Mouse (Mus musculus) thymus, postnatal 10 days (tissue): ENCODE data around the gene Banf2.
A peak's percentile ranks its signal among the peaks of the same experiment; 100 is the strongest.

Experiments used
- DNase-seq, 2 experiments: peaks; one replicate each; pipeline ENCODE4 v3.0.0; 2021; ENCODE audit warnings: low spot score in 2 of 2

Gene Banf2

DNA sequence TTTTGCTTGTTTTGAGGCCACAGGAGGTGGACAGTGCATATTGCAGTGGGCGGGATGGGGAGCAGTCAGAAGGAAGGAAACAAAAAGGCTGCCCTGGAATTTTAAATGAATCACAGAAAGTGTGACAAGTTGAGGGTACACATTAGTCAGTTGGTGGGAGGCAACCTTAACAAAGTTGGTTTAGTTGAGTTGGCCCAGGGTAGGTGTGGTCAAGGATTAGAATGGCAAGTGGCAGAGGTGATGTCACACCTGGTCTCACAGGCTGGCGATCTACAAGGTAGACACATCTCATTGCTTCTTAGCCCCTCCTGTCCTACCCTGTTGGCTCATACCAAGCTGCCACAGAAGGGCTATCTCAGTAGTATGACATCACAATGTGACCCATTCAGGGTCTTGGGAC, at the start of gene Banf2:
Banf2 (plus strand) TSS at position 396 of the 400 bp plus-strand sequence.
- no peak for DNase-seq

DNA sequence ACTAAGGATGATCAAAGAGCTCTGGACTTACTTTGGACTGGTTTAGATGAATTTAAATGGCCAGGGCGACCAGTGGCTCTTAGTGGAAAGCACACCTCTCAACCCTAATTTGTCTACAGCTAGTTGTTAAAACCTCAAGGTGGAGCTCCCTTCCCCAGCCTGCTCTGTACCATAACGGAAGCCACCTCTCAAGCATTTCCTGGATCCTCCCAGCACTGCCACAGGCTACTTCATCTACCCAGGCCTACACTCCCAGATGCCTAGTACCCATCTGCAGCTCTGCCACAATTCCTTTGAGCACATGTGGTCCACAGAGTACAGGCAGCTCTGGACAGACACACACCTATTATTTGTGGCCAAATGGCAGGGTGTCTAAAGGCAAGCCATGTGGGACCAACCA, 49.4 kb upstream of the Banf2 start:
- DNase-seq = no peak

DNA sequence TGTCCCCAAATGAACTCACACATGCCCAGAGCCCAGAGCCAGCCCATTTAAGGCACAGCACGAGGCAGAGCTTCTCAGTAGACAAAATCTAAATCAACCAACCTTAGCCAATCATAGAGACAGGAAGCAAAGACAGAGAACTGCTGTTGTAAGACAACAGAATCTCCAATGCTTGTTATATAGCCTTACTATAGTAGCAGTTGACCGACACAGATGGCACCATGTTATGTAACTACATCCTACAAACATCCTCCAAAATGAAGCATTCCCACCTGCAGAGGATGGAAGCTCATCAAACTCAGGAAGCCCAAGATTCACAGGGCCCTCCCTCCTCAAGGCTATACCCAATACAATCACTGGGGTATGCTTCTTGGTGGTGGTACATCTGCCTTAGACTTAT, 45.4 kb upstream of the Banf2 start:
- DNase-seq = no peak

DNA sequence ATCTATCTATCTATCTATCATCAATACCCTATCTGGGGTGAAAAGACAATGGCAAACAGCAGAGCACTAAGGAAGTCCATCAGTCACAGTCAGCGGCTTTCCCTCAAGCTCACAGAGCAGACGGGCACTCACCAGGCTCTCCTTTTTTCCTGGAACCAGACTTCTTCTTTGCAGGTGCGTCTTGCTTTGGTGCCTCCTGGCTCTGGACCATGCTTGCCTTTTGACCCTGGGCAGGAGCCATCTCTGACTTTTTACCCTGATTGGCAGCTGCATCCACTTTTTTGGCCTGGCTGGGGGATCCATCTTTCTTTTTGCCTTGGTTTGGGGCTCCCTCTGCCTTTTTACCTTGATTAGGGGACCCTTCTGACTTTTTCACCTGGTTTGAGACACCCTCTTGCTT, 44.8 kb upstream of the Banf2 start:
- no peak for DNase-seq

DNA sequence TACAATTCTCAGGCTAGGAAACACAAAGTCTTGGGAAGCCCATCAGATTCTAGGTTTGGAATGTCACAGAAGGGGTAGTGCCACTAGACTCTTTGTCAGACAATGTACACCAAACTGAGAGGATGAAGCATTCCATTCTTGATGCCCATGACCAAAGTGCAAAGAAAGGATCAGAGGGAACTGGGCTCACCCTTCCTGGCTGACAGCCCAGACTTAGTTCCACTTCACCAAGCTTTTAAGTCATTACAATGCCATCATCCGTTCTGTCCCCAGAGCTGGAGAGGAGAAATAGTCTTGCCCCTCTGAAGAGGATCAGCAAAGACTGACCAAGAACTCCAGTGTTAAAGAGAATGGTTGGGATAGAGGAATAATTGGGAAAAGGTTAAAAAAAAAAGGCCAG, 41.9 kb upstream of the Banf2 start:
- no peak for DNase-seq

DNA sequence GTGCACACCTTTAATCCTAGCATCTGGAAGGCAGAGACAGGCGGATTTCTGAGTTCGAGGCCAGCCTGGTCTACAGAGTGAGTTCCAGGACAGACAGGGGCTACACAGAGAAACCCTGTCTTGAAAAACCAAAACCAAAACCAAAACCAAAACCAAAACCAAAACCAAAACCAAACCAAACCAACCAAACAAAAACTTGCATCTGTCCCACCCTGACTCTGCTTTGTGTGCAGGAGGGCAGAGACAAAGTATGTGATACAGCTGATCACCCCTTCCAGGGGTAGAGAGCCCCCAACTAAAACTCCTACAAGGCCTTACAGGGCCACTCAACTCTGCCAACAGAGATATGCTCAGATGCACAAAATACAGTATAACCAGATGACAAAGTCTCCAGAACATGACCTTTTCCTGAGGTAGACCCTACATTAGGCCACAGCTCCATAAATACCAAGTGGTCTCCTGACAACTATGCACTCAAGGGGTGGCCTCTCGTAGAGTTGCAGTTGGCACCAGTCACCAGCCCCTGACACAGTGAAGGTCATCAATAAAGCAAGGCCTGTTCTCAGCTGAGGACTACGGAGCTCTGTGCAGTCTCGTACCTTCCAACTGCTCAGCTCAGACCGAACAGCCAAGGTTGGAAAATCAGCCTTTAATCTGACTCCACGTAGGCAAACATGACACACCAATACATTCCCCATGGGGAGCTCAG, 40.7 kb upstream of the Banf2 start:
- no peak for DNase-seq

DNA sequence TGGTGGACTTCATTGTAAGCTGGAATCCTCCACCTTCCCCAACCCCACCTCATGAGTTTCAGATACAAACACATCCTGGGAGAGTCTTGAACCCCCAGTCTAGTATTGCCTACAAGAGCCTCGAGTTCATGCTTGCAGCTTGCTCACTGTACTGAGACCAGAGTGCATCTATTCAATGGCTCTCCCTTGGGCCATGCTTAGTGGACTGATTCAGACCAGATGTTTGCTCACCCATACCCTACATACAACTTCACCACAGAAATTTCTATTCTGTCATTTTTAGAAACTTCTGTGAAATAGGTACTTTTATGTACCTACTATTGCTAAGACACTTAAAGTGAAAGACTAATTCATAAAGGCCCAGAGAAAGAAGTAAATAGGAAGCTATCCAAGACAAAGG, 39.9 kb upstream of the Banf2 start:
- no peak for DNase-seq

DNA sequence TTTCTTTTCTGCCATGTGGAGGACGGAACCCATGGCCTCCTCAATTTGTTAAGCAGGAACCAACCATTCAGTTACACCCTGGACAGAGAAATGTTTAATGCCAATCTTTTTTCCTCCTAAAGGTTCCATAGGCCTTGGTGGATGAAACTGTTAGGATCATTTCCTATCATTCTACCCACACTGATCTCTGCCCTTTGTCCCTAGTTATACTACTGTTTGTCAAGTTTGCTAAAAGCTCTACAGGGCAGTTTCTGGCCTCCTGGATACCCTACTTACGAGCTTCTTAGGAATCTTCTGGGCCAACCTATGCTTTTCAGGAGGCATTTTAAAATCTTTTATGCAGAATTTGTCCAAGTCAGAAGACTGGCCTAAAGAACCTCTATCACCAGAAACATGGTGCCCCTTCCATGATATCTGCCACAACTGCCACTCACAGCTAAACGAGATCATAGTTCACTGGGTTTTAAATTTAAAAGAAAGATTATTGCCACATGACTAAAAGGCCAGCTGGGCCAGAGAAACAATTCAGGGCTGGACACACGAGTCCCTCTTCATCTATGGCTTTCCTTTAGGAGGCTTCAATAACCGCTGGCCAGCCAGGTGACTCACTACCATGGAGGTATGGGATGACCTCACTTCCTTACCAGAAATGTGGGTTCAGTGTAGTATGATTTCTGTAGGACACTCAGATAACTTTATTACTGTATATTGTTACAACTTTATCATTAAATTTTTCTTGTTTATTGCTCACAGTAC, 30.5 kb upstream of the Banf2 start:
- no peak for DNase-seq

DNA sequence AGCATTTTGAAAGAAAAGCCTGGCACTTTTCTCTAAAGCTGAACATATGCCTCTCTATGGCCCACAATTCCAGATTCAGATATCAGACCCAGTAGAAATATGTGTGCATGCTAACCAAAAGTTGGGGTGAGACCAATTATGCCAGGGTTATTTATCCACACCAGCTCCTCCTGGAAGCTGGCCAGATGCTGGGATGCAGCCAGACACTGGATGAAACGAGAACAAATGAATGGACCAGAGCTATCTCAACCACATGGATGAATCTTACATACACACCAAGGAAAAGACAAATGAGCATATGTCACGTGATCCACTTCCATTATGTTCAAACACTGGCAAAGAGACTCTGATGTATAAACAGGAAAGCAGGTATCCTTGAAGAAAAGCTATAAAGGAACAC, 29.3 kb upstream of the Banf2 start:
- no peak for DNase-seq

DNA sequence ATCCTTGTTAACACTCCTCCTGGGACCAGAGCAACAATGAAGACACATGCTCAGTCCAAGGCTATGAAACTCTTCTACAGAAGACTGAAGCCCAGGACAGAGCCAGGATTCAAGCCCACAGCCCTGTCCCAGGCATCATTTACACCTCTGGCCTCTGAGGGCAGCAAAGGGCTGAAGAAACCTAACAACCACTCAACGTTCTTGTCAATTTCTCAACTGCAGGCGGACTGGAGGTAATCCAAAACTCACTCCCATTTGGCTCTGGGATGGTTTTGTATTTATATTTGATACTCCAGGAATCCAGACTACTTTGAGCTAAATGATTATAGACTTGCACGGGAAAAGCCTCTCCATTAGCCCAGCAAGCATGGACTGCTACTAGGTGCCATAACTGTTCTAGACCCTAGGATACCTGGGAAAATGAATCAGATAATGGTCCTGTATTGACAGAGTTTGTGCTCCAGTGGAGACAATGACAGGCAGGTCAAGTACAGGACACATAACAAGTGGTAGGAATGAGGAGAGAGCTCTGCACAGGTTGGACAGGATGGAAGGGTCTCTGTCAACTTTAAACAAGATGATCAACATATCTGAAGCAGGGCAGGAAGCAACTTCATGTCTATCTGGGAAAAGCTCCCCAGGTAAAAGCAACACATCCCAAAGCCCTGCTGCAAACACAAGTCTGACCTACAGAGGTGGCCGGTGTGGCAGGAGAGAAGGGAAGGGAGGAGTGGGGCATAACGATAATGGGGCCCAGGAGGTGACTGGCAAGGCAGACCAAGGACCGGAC, 27.5 kb upstream of the Banf2 start:
- DNase-seq = no peak

DNA sequence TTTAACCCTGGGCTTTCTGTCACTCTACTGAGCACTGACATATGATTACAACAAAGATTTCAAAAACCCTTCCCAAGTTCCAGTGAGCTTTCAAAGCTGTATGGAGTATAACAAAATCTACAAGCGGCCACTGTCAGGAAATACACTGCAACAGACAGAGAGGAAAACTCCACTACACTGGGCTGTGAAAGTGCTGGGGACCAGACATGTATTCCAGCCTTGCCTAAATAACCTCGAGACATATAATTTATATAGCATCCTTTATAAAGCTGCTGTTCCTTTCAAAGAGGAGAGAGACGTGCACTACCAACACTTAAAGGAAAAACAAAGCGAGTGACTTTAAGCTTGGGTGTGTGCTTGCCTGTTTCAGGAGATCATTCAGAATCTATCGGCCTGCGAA, 26.2 kb upstream of the Banf2 start:
- DNase-seq = no peak

DNA sequence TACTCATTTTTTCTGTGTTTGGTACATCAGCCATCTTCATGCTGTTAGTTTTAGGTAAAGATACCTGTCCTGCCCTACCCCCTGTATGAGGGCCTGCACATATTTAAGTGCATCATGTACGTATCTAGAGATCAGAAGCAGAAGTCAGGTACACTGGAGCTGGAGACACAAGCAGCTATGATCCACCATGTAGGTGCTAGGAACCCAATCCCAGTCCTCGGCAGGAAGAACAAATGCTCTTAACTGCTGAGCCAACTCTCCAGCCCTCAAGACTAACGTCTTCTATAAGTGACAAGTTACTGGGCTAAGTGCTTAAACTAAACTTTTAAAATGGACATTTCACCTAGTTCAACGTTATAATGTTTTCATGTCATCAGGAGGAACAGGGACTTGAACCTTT, 25.6 kb upstream of the Banf2 start:
- no peak for DNase-seq

DNA sequence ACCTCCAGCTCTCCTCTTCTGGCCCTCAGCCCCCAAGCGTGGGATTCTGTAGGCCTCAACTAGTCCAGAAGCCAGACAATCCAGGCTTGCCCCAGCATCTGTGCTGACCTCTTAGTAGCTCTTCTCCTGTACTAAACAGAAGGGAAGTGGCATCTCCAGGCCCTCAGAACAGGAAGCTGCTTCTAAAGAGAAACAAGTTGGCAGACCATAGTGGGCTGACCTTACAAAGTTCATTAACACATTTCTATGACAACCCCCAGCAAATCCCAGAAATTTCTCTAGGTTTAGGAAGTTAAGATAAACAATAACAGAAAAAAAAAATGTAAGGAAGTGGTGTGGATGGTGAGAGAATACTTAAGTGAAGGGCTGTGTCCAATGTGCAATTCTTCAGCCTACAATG, 23.8 kb upstream of the Banf2 start:
- no peak for DNase-seq

DNA sequence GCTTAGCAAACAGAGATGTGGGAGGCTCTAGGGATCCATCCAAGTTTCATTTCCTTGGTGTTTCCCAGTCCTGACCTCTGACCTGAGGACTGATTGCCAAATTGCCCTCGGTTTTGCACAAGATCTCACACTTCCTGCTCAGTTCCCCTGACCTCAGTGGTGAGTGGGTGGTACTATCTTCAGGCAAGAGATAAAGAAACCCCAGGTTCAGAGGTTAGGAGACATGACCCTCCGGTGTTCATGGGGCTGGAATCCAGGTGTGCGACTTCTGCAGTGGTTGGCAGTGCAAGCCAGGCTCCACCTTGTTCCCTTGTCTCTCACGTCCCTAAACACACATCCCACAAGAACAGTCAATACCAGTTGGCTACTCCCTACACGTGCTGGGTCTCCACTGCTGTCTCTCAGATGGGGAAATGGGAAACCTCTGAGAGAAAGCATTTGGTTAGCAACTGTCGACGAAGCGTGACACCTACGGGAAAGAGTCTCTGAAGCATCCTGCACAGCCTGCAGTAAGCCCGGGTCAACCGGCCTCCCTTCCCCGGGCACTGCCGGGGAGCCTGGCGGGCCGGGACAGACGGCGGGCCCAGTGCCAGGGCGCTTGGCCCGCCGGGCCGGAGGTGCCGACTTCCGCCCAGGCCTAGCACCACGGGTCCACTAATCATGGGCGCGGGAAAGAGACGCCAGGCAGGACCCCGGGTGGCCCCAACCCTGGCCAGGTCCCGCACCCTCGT, 23.1 kb upstream of the Banf2 start:
- DNase-seq = peak in 1 of 2 experiments; percentile 13

DNA sequence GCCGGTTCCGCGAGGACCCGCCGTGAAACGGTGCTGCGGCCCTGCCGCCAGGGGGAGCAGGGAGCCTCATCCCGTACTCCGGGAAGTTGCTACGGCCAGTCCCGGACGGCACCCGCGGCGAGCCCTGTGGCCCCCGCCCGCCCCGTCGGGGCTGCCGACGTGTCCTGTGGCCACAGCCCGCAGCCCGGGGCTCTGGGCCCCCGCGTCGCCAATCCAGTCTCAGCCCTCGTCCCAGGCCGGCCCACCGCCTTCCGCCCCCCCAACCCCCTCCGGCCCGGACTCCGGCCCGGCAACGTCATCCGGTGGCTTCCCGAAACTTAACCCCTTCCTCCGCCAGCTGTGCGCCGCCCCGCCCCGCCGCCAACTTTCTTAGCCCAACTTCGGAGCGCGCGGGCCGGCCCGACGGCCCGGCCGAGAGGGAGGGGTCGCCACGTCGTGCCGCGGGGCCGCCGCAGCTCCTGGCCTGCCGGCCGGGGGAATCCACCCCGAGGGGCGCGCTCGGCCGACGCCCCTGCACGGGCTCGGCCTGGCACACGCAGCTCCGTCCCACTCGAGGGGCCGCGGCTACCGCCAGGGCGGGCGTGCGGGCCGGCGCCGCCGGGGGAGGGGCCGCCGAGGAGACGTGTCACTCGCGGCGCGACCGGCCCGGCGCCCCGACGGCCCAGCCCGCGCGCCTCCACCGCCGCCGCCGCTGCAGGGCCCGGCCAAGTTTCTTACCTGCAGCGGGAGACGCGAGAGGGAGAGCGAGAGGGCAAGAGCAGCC, 22.4 kb upstream of the Banf2 start:
- DNase-seq = peak; percentile 80 to 88

DNA sequence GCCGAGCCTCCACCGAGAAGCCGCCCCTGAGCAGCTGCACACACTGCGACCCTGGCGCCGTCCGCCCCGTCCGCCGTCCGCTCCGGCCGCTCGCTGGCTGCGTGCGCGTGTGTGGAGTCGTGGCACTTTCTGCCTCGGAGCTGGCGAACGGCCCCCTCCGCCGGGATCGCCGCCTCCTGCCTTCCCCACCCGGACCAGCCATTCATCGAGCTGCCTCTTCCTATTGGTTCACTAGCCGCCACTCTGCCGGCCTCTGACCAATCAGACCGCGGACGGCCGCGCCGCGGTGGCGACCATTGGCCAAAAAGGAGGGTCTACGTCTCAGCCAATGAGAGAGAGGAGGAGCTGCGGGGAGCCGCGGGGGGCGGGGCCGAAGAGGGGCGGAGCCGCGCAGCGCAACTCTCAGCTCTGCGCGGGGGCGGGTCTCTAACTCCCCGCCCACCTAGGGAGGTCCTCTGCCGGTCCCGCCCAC, 21.7 kb upstream of the Banf2 start, which contains the start of gene Rrbp1:
Rrbp1 (minus strand) TSS at position 184 of the 472 bp plus-strand sequence.
- peak; percentile 97 to 99 for DNase-seq

DNA sequence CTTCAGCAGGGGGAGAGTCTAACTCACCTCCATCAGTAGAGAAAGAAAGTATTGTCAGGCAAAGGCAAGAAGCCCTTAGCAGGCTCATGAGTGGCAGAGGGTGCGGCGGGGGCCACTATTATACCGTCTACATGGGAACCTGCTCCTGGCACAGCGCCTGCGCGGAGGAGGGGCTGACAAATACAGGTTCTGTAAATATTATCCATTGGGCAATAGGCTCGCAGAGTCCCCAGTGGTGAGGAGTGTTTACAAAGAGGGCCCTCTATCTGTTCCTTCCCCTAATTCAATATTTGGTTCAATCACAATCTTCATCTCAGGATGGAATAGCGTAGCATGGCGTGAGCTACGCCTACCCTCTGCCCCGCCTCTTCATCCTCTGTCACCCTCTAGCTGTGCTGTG, 18.8 kb upstream of the Banf2 start:
- DNase-seq = no peak

DNA sequence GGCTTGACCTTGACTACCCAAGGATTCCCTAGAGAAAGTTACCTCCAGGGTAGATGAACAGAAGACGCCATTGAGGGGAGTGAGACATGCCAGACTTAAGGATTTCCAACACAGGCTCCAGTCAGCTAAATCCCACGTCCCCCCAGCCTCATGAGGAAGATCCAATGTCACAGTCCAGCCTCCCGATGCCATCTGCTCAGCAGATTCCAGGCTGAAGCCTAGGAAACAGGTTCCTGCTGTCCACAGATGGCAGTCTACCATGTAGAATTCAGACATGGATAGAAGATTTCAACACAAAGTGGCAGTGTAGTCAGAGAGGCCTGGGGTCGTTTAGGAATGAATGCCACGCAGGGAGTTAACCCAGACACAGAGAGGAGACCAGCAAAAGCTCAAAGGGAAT, 18.4 kb upstream of the Banf2 start:
- DNase-seq = no peak

DNA sequence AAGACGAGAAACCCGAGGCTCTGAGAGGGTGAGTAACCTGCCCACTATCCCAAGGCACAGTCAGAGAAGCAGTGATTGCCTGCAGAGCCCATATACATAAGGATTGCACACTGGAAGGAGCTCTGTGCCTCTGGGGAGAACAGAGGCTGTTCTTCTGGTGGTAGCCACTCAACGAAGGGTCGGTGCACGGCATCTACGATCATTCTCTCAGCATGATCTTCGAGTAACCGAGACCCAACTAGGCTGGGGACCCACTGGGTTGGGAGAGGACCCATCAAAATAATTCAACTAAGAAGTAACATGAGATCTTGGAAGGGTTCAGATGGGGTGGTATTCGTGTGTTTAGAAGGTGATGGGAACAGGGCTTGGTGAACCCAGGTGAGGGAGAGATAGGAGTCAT, 17.0 kb upstream of the Banf2 start:
- no peak for DNase-seq

DNA sequence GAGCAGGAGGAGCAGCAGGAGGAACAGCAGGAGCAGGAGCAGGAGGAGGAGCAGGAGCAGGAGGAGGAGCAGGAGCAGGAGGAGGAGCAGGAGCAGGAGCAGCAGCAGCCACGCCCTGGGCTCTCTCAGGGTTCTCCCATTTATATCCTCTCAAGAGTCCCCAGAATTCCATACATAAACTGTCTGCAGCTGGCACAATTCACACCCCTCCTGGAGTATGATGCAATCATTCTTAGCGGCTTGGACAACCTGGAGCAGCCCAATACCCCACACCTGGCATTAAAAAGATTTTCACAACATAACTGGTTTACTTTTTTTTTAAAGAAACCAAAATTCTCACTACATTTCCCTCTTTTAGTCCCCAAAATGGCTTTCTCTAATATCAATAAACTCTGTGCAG, 12.9 kb upstream of the Banf2 start:
- DNase-seq = no peak

DNA sequence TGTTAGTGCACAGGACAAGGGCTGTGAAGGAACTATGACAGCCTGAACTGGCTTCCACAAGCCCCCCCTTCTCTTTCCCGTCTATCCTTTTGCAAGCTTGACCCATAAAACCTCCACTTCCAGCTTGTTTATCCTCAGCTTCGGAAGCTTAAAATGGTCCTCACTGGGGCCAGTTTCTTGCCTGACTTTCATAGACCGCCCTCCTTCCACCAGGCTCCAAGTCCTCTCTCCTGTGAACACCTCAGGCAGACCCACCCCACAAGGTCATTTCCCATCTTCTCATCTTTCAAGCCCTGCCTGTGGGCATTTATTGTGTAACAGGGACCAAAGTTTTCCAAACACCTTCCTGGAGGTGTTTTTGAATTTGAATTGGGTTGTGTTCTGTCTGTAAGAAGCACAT, 10.4 kb upstream of the Banf2 start:
- DNase-seq = no peak
